Mouse (Mus musculus) lung, postnatal 0 days (tissue): Measurements from ENCODE around the gene Gm11983. TPM values are rescaled to one million over a fixed set of nuclear protein-coding genes. Genes with fewer than 3 reads are reported as not detected.
A peak's percentile ranks its signal among the peaks of the same experiment; 100 is the strongest.
"Not testable (repeated sequence)": the region's sequence is repeated elsewhere in the genome, so short reads cannot be mapped to it uniquely, and the experiment has no call there.

Experiments
- ATAC-seq: fragments of 200-750 bp; cut with Nextera tagmentation; 2 replicates; pipeline ENCODE4 v1.8.0; 2017; ENCODE audit warnings: moderate library complexity
- DNase-seq: peaks from one replicate; pipeline ENCODE4 v3.0.0-alpha.2; 2016; ENCODE audit warnings: low spot score
- H3K27ac ChIP-seq: fragments of 300-500 bp; sonication (generic); 2 replicates; pipeline ENCODE4 v1.5.1; 2014; ENCODE audit warnings: antibody characterized with exemption, mild to moderate bottlenecking, low read length, mixed read lengths
- H3K27me3 ChIP-seq: fragments of 300-500 bp; sonication (generic); replicated peaks from 2 replicates; pipeline ENCODE4 v1.6.1; 2014; ENCODE audit warnings: low read length, mixed read lengths; ENCODE audit not compliant: insufficient read depth
- H3K36me3 ChIP-seq: fragments of 300-500 bp; sonication (generic); 2 replicates; pipeline ENCODE4 v1.6.1; 2014; ENCODE audit warnings: low read length, mixed read lengths; ENCODE audit not compliant: insufficient read depth
- H3K4me1 ChIP-seq: fragments of 300-500 bp; sonication (generic); 2 replicates; pipeline ENCODE4 v1.6.1; 2014; ENCODE audit warnings: antibody characterized with exemption, low read depth, low read length, mixed read lengths; ENCODE audit not compliant: insufficient read depth
- H3K4me2 ChIP-seq: fragments of 300-500 bp; sonication (generic); replicated peaks from 2 replicates; pipeline ENCODE4 v1.6.1; 2014; ENCODE audit warnings: low read depth, mild to moderate bottlenecking, low read length, moderate library complexity, mixed read lengths
- H3K4me3 ChIP-seq: fragments of 300-500 bp; sonication (generic); 2 replicates; pipeline ENCODE4 v1.5.1; 2014; ENCODE audit warnings: low read depth, low read length
- H3K9ac ChIP-seq: fragments of 300-500 bp; sonication (generic); replicated peaks from 2 replicates; pipeline ENCODE4 v1.6.1; 2014; ENCODE audit warnings: low read depth, mild to moderate bottlenecking
- H3K9me3 ChIP-seq: fragments of 300-500 bp; sonication (generic); 2 replicates; pipeline ENCODE4 v1.6.1; 2016; ENCODE audit warnings: low read length, mixed read lengths
- CTCF ChIP-seq: IDR thresholded peaks from 2 replicates; pipeline ENCODE4 v1.5.1; 2016; ENCODE audit warnings: antibody characterized with exemption, mild to moderate bottlenecking
- EP300 ChIP-seq: IDR thresholded peaks from 2 replicates; pipeline ENCODE4 v1.6.1; 2016; ENCODE audit warnings: antibody characterized with exemption, mild to moderate bottlenecking, control low read depth
- WGBS: fragments of 180-500 bp; shearing (Covaris S2); extraction: QIAGEN DNeasy Blood & Tissue Kit; methylation state at CpG from one replicate; pipeline ENCODE4 v1.1.7; 2014; 5-methylcytosine and 5-hydroxymethylcytosine counted together
- polyA plus RNA-seq: library from polyadenylated mRNA; unstranded; fragments of >200 nt; fragmentation: Nextera tagmentation; extraction: Ambion mirVana; gene quantifications from 2 replicates; pipeline ENCODE4 v1.2.1, GENCODE M21; 2015

The Gm11983 gene
- polyA plus RNA-seq, 1 experiment from 2014 or later = not detected

- TF ChIP-seq EP300 (no peak), CTCF (no peak)
- no peak overlapping the region for H3K4me3 ChIP-seq
- WGBS = 89% methylated on average over 4 of the region's 4 CpGs
- no peaks in the 10 kb centered on the region for H3K27me3 ChIP-seq
- no peak for ATAC-seq
- no peak overlapping the region for H3K27ac ChIP-seq
- H3K4me1 ChIP-seq = no peaks in the 10 kb centered on the region
- no peak overlapping the region for H3K4me2 ChIP-seq
- no peak for DNase-seq
- H3K9me3 ChIP-seq = no peaks in the 10 kb centered on the region
- H3K36me3 ChIP-seq = no peaks in the 10 kb centered on the region
- no peak overlapping the region for H3K9ac ChIP-seq
Measured at GRCm38 (mm10) chr11:6814486-6814885, 23.0 kb downstream of the Gm11983 start.

DNA sequence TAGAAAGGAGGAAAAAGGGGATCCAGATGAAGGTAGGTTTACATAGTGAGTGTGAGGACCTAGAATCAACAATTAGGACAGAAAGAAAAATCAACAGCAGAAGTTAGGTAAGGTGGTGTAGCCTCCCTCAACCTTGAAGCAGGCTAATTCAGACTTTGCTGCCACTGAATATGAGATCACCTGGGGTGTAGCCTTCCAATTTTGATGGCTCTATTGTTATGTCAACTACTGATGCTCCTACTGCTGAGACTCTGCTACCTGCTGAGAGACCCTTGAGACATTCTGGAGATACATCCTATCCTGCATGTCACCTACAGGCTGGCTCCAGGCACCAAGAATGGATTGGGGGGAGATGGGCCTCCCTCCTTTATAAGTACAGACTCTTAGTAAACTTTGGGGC lies 34.6 kb downstream of the Gm11983 start:
- H3K4me2 ChIP-seq, H3K27ac ChIP-seq, DNase-seq, H3K4me3 ChIP-seq, H3K9ac ChIP-seq, H3K36me3 ChIP-seq, H3K4me1 ChIP-seq, H3K27me3 ChIP-seq, ATAC-seq, H3K9me3 ChIP-seq: not testable (repeated sequence)

DNA sequence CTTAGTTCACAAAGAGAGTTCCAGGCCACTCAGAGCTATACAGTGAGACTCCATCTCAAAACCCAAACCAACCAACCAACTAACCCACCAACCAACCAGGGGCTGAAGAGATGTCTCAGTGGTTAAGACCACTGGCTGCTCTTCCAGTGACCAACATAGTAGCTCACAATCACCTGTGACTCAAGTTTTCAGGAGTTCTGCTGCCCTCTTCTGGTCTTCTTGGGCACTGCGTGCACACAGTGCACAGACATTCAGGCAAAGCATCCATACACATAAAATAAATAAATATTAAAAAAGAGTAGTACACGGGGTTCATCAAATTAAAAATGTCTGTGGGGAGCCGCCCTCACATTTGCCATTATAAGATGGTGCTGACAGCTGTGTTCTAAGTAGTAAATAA lies 46.8 kb downstream of the Gm11983 start:
- TF ChIP-seq CTCF = peak; percentile 41
- no peak for TF ChIP-seq EP300
- Histone ChIP-seq H3K4me2 (no peak overlapping the region), H3K27ac (no peak overlapping the region), H3K9me3 (no peaks in the 10 kb centered on the region), H3K9ac (no peak overlapping the region), H3K27me3 (no peaks in the 10 kb centered on the region), H3K36me3 (no peaks in the 10 kb centered on the region), H3K4me1 (no peaks in the 10 kb centered on the region), H3K4me3 (no peak overlapping the region)
- WGBS = 90% methylated on average over 3 of the region's 3 CpGs
- DNase-seq (no peak), ATAC-seq (no peak)

Other genes starting within 250 kb of the Gm11983 start
- gene Nacad, start 231.6 kb downstream of the Gm11983 start, polyA plus RNA-seq = 1.8 and 3.2 TPM in 2 replicates
- 10.8 and 10.9 TPM in 2 replicates for gene Tbrg4, start 211.6 kb downstream of the Gm11983 start, polyA plus RNA-seq
- gene Wap, start 199.0 kb downstream of the Gm11983 start, polyA plus RNA-seq = 27.6 TPM in 1 of 2 replicates, not detected in the other
- gene Ramp3, start 179.1 kb downstream of the Gm11983 start, polyA plus RNA-seq = 9.6 and 22.1 TPM in 2 replicates
- 0.24 and 0.31 TPM in 2 replicates for gene Adcy1, start 225.8 kb upstream of the Gm11983 start, polyA plus RNA-seq